Mouse (Mus musculus) spleen, postnatal 14 days (tissue): ENCODE measurements around the gene 4930513O06Rik.

Source experiments
- DNase-seq, 2 experiments: peaks; one replicate each; pipeline ENCODE4 v3.0.0; 2021 to 2022; ENCODE audit warnings: low spot score in 2 of 2

4930513O06Rik gene

DNA sequence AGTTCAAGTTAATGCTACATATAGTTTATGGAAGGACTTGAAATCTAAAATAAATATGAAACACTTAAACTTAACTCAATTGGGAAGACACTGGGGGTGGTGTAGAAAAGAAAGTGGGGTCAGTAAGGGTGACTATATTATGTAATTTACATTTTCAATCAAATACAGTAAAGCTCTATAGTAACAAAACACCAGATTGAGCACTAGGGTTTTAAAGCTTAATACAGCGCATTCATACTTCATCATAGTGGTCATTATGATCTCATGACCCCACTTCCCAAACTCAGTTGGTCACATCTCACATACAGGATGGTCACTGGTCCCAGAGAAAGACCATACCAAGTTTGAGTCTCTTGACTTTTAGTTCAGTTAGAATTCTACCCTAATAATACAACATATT is at the start of gene 4930513O06Rik:
Gene 4930513O06Rik, plus strand, starts transcription at position 301 of the 400 bp plus-strand sequence.
- DNase-seq: no peak

GRCm38 (mm10) chrX:139037666-139038065 is 48.4 kb upstream of the 4930513O06Rik start:
- DNase-seq: no peak

- DNase-seq: no peak
Observed at GRCm38 (mm10) chrX:139039314-139039713, 46.7 kb upstream of the 4930513O06Rik start.

- no peak for DNase-seq
Observed at GRCm38 (mm10) chrX:139041148-139041547, 44.9 kb upstream of the 4930513O06Rik start.

DNA sequence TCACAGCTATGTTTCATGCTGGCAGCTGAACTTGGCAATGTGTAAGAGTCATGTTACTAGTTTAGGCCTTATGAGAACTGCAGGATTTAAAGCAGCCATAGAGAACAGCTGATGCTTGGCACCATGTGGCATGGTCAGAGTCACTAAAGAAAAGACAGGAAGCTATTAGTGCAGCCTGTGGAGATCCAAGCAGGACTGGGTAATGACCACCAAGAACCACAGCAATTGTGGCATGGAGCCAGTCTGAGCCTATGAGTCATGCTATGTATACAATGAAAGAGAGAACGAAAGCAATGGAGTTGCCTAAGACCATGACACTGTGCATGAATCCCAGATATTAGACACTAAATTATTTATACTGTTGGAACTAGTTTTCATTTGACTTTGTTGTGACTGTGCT is 34.1 kb upstream of the 4930513O06Rik start:
- DNase-seq: no peak

DNA sequence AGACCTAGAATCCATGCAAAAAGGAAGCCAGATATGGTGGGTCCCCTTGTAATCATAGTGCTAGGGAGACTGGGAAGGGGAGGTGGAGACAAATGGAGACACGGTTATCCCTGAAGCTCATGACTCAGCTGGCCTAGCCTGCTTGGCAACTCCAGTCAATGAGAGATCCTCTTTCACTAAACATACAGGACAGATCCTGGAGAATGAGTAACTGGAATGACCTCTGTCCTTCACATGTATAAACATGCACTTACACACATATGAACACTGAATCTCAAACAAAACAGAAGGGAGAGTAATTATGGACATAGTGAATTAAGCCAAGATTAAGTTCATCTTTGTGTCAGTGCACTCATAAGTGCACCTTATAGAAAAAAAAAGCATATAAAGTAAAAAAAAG is 32.9 kb upstream of the 4930513O06Rik start:
- DNase-seq: no peak

- DNase-seq: no peak
Observed at GRCm38 (mm10) chrX:139064078-139064477, 22.0 kb upstream of the 4930513O06Rik start.

DNA sequence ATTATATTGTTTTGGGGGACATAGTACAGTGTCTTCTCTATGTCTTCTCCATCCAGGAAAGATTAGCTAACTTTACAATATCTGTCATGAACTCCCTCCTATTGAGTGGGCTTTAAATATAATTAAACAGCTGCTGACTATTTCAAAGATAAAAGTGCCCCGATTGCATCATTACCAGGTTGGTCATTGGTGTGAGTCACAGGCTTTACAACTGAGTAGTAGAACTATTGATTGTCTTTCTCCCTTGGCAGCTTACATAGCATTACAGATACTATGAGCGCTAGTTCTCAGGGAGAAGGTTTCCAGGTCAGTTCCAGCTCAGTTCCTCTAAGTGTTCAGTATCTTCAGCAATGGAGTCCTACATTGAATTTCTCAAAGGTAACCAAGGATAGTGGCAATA is 7.5 kb upstream of the 4930513O06Rik start:
- DNase-seq: no peak

DNA sequence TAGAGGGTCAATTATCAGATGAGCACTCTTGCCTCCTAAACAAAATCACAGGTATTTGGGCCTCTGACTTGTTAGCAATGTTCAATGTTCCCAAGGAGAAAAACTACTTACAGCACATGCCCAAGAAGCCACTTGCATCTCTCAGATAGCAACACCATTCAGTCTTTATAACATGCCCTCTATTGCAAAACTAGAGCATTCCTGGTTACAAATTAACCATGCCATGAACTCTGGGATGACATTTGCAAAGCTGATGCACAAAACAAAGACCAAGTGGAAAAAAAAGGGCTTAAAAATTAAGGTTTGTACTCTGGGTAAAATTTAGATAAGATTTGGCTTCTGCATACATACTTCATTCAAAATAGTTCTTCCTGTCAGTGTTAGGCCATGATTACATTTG is 966 bp upstream of the 4930513O06Rik start, which contains the start of gene Serpina7:
Gene Serpina7, minus strand, starts transcription at position 160 of the 400 bp plus-strand sequence.
- no peak for DNase-seq

GRCm38 (mm10) chrX:139097197-139097596 is 11.2 kb downstream of the 4930513O06Rik start:
- DNase-seq: no peak

GRCm38 (mm10) chrX:139134031-139134430 is 48.0 kb downstream of the 4930513O06Rik start:
- no peak for DNase-seq
